Mouse (Mus musculus): ENCODE data around the gene Ints3. TPM values are rescaled to one million over a fixed set of nuclear protein-coding genes. Genes with fewer than 3 reads are reported as not detected.

Gene Ints3
- polyA plus RNA-seq, 1 experiment = 28.4 TPM

- DNase-seq = no peak
- TF ChIP-seq CTCF (IDR thresholded peaks at IDR 0.05; ENCODE audit: insufficient read depth, low read length) (no peak), POLR2A (IDR thresholded peaks at IDR 0.05; ENCODE audit: borderline replicate concordance, extremely low read depth, low read depth, low read length) (no peak)
- no peak overlapping the region for H3K4me3 ChIP-seq (replicated peaks; ENCODE audit: extremely low read depth, low read depth, low read length)
- 61% methylated on average over 6 of the region's 6 CpGs for WGBS
- H3K4me1 ChIP-seq (ENCODE audit: control insufficient read depth, insufficient read depth, low read length) = peaks cover 22% of the 10 kb centered on the region
These were observed 5.2 kb downstream of the Ints3 start for GRCm38 (mm10) chr3:90428186-90428585.

DNA sequence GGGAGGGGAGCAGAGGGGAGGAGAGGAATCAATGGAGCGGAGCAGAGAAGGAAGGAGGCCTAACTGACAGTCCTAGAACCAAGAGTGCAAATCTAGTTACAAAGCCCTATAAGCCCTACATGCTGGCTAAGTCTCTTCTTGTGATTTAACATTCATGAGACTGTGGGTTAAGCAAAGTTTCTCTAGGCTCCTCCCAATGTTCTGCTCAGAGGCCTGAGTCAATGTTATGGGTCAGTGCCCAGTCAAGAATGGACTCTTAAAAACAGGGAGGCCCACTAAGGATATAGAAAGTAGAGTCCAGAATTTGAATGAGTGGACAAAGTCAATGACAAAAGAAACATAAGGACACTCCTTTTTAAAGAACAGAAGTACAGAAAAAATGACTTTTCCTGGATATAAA is 5.8 kb downstream of the Ints3 start:
- 89% methylated on average over 1 of the region's 1 CpGs for WGBS
- Histone ChIP-seq H3K4me3 (replicated peaks; ENCODE audit: extremely low read depth, low read depth, low read length) (no peak overlapping the region), H3K4me1 (ENCODE audit: control insufficient read depth, insufficient read depth, low read length) (peaks cover 22% of the 10 kb centered on the region)
- no peak for TF ChIP-seq POLR2A (IDR thresholded peaks at IDR 0.05; ENCODE audit: borderline replicate concordance, extremely low read depth, low read depth, low read length)
- no peak for TF ChIP-seq CTCF (IDR thresholded peaks at IDR 0.05; ENCODE audit: insufficient read depth, low read length)
- no peak for DNase-seq

DNA sequence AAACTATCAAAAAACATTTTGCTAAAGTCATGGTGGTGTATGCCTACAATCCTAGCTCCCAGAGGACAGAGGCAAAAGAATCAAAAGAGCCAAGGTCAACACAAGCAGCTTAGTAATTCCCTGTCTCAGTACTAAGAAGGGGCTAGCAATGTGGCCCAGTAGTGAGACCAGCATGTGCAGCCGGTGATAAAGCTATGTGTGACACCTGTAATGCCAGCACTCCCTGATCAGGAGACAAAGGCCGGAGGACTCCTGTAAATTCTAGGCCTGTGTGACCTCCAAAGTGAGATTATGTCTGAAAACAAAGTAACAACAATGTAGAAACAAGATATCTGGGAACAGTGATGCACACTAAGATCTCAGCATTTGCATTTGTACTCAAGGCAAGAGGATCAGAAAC is 7.9 kb downstream of the Ints3 start:
- peaks cover 9% of the 10 kb centered on the region for H3K4me1 ChIP-seq (ENCODE audit: control insufficient read depth, insufficient read depth, low read length)
- TF ChIP-seq CTCF (IDR thresholded peaks at IDR 0.05; ENCODE audit: insufficient read depth, low read length) (no peak), POLR2A (IDR thresholded peaks at IDR 0.05; ENCODE audit: borderline replicate concordance, extremely low read depth, low read depth, low read length) (no peak)
- WGBS = 77% methylated on average over 2 of the region's 2 CpGs
- H3K4me3 ChIP-seq (replicated peaks; ENCODE audit: extremely low read depth, low read depth, low read length) = no peak overlapping the region
- DNase-seq = no peak

GRCm38 (mm10) chr3:90423549-90423948 is 9.9 kb downstream of the Ints3 start:
- TF ChIP-seq CTCF (IDR thresholded peaks at IDR 0.05; ENCODE audit: insufficient read depth, low read length) (no peak), POLR2A (IDR thresholded peaks at IDR 0.05; ENCODE audit: borderline replicate concordance, extremely low read depth, low read depth, low read length) (no peak)

GRCm38 (mm10) chr3:90420696-90421095 is 12.7 kb downstream of the Ints3 start:
- H3K4me1 ChIP-seq (ENCODE audit: control insufficient read depth, insufficient read depth, low read length) = no peaks in the 10 kb centered on the region
- no peak for DNase-seq
- 55% methylated on average over 6 of the region's 6 CpGs for WGBS
- no peak overlapping the region for H3K4me3 ChIP-seq (replicated peaks; ENCODE audit: extremely low read depth, low read depth, low read length)
- TF ChIP-seq CTCF (IDR thresholded peaks at IDR 0.05; ENCODE audit: insufficient read depth, low read length) = no peak
- no peak for TF ChIP-seq POLR2A (IDR thresholded peaks at IDR 0.05; ENCODE audit: borderline replicate concordance, extremely low read depth, low read depth, low read length)

More at GRCm38 (mm10) chr3:90423549-90423948, 9.9 kb downstream of the Ints3 start:
- Histone ChIP-seq H3K4me1 (ENCODE audit: control insufficient read depth, insufficient read depth, low read length) (peaks cover 2% of the 10 kb centered on the region), H3K4me3 (replicated peaks; ENCODE audit: extremely low read depth, low read depth, low read length) (no peak overlapping the region)
- DNase-seq = no peak

GRCm38 (mm10) chr3:90413011-90413396 is 20.4 kb downstream of the Ints3 start:
- Histone ChIP-seq H3K4me1 (ENCODE audit: control insufficient read depth, insufficient read depth, low read length) (peaks cover 3% of the 10 kb centered on the region; the same call in 1 of the 2 replicates), H3K4me3 (replicated peaks; ENCODE audit: extremely low read depth, low read depth, low read length) (no peak overlapping the region)
- WGBS = 54% methylated on average over 3 of the region's 3 CpGs
- DNase-seq = no peak
- TF ChIP-seq CTCF (IDR thresholded peaks at IDR 0.05; ENCODE audit: insufficient read depth, low read length) = no peak
- TF ChIP-seq POLR2A (IDR thresholded peaks at IDR 0.05; ENCODE audit: borderline replicate concordance, extremely low read depth, low read depth, low read length) = no peak

- TF ChIP-seq POLR2A (IDR thresholded peaks at IDR 0.05; ENCODE audit: borderline replicate concordance, extremely low read depth, low read depth, low read length) = no peak
- TF ChIP-seq CTCF (IDR thresholded peaks at IDR 0.05; ENCODE audit: insufficient read depth, low read length) = peak; percentile 97
- WGBS = 31% methylated on average over 5 of the region's 5 CpGs
- DNase-seq = peak; percentile 75
These were observed 21.0 kb downstream of the Ints3 start for GRCm38 (mm10) chr3:90412312-90413010.

DNA sequence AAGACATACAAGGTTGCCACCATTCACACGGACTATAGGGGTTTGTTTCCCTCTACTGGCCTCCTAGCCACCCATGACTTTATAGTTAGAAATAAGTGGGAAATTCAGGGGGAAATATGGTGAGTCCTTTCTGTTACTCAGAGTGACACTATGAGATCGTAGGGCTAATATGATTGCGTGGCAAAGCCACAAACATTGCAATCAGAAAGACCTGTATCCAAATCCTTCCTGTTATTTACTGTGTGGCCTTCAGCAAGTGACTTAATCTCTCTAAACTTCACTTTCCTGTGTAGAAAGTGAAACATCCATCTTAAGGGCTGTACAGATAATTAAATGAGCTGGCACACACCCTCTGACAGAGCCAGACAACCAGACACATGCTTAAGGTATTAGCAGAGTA is 24.7 kb downstream of the Ints3 start:
- no peak for TF ChIP-seq POLR2A (IDR thresholded peaks at IDR 0.05; ENCODE audit: borderline replicate concordance, extremely low read depth, low read depth, low read length)
- TF ChIP-seq CTCF (IDR thresholded peaks at IDR 0.05; ENCODE audit: insufficient read depth, low read length) = no peak
- Histone ChIP-seq H3K4me3 (replicated peaks; ENCODE audit: extremely low read depth, low read depth, low read length) (no peak overlapping the region), H3K4me1 (ENCODE audit: control insufficient read depth, insufficient read depth, low read length) (peaks cover 3% of the 10 kb centered on the region; the same call in 1 of the 2 replicates)
- DNase-seq = no peak
- WGBS = 77% methylated on average over 3 of the region's 3 CpGs

More at GRCm38 (mm10) chr3:90412312-90413010, 21.0 kb downstream of the Ints3 start:
- H3K4me3 ChIP-seq (replicated peaks; ENCODE audit: extremely low read depth, low read depth, low read length) = no peak overlapping the region
- peaks cover 3% of the 10 kb centered on the region; the same call in 1 of the 2 replicates for H3K4me1 ChIP-seq (ENCODE audit: control insufficient read depth, insufficient read depth, low read length)

DNA sequence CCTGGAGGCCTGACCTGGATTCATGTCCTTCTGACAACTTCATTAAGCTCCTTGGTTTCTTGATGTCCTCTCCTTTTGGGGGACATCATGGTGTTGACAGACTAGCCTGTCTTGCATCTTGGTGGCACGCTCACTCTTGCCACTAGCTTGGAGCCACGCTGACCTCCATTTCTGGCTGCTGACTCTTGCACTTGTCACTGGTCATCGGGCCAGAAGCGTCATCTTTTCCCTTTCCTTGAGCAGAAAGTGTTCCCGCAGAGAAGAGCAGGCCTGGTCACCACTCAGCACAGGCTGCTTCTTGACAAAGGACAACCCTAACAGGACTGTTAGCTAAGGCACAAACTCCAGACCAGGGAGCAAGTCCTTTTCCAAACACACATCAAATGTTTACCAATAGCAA is 27.0 kb downstream of the Ints3 start:
- TF ChIP-seq POLR2A (IDR thresholded peaks at IDR 0.05; ENCODE audit: borderline replicate concordance, extremely low read depth, low read depth, low read length) (no peak), CTCF (IDR thresholded peaks at IDR 0.05; ENCODE audit: insufficient read depth, low read length) (no peak)
- no peak for DNase-seq
- H3K4me1 ChIP-seq (ENCODE audit: control insufficient read depth, insufficient read depth, low read length) = no peaks in the 10 kb centered on the region
- no peak overlapping the region for H3K4me3 ChIP-seq (replicated peaks; ENCODE audit: extremely low read depth, low read depth, low read length)
- 95% methylated on average over 5 of the region's 5 CpGs for WGBS

- 82% methylated on average over 4 of the region's 4 CpGs for WGBS
- Histone ChIP-seq H3K4me1 (ENCODE audit: control insufficient read depth, insufficient read depth, low read length) (no peaks in the 10 kb centered on the region), H3K4me3 (replicated peaks; ENCODE audit: extremely low read depth, low read depth, low read length) (no peak overlapping the region)
- no peak for TF ChIP-seq POLR2A (IDR thresholded peaks at IDR 0.05; ENCODE audit: borderline replicate concordance, extremely low read depth, low read depth, low read length)
- no peak for TF ChIP-seq CTCF (IDR thresholded peaks at IDR 0.05; ENCODE audit: insufficient read depth, low read length)
- no peak for DNase-seq
These were observed 28.8 kb downstream of the Ints3 start for GRCm38 (mm10) chr3:90404609-90405008.

Measured in lung, adult 2 months (tissue).